Mouse (Mus musculus): ENCODE measurements around the gene Bri3bp.

Gene Bri3bp

DNA sequence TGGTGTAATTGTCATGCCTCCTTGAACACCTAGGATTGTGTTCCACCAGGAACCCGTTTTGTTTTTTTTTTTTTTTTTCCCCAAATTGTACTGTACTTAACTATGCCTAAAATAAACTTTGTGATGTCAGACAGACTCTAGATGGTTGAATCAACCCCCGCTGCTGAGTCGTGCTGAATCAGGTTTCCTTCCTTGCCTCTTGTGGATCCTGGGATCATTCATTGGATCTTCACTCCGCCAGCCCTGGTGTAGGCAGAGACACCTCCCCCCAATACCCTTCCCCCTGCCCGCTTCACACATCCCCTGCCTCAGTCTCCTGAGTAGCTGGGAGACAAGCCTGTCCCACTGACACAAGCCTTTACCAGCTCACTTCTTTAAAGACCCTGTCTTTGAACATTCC is 7.9 kb downstream of the Bri3bp start:
- DNase-seq (ENCODE audit: low spot score in 2 of 2) = peak in 1 of 2 experiments; percentile 55

DNA sequence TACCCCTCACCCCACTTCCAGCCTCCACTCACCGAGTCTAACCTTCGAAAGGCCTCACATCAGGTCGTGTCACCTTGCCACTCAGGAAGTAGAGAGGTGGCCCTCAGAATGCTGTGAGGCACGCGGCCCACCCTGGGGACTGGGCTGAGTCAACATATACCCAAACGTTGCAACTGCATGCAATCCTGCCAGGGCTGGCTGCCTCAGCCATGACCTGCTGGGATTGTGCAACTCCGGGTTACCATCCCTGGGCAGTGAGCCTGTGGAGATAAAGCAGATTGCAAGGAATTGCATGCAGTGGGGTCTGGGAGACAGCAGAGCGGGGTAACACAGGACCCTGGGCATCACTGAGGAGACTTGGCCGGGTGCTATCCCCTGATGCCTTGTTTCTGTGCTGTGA is 11.2 kb downstream of the Bri3bp start:
- DNase-seq (ENCODE audit: low spot score in 2 of 2) = no peak

DNA sequence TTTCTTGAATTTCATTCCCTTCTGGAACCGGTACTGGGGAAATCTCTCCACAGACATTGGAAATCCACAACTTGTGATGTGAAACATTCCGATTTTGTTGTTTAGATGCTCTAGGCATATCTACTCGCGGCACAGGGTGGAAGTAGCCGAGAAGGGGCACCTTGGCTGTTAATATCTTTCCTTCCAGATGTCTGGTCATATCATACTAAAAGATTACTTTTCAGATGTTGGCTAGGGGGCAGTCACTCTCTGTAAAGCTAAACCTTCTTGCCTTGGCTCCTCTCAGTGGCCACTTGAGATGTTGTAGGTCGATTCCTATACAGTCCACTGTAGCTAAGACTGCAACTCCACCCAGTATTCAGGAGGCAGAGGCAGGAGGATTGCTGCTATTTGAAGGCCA is 14.7 kb downstream of the Bri3bp start:
- no peak for DNase-seq (ENCODE audit: low spot score in 2 of 2)

DNA sequence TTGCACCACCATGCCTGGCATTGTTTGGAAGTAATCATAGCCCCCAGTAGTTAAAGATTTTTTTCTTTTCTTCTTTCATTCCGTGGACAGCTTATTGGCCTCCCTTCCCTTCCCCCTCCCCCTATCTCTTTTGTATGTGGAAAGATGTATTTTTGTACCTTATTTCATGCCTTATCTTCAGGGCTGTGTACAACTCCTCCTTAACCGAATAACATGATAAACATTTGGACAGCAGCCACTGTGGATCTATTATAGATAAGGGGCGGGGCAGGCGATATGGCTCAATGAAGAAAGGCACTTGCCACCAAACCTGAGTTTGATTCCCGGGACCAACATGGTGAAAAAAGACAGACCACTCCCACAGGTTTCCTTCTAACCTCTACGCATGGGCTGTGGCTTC is 16.2 kb downstream of the Bri3bp start:
- DNase-seq (ENCODE audit: low spot score in 2 of 2) = no peak

DNA sequence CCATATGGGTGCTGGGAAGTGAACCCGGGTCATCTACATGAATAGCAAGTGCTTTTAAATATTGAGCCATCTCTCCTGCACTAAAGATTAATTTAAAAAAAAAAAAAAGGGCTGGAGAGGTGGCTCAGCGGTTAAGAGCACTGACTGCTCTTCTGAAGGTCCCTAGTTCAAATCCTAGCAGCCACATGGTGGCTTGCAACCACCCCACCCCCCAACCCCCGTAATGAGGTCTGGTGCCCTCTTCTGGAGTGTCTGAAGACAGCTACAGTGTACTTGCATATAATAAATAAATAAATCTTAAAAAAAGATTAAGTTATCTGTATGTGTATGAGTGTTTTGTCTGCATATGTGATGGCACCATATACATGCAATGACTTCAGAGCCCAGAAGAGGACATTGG is 19.2 kb downstream of the Bri3bp start:
- no peak for DNase-seq (ENCODE audit: low spot score in 2 of 2)

DNA sequence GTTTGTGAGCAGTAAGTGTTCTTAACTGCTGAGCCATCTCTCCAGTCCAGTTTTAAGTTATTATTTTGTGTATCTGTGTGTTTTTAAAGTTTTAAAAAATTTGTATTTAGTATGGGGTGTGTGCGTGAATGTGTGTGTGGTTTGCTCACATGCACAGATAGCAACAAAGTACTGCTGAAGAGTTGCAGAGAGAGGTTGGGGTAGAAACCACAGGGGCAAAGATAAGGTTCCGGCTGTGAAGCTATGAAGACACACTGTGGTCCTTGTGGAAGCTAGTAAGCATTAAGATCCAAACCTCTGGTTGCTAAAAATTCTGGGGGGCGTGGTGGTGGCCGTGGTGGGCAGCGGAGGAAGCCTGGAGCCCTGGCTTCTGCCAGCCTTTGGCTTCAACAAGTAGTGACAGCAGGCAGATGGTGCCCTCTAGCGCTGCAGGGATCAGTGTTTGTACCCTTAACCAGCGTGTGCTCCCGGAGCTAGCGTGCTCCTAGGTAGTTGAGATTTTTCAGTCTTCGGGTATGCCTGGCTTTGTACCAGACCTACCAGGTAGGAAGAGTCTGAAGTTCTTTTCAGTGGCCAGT is 20.6 kb downstream of the Bri3bp start:
- DNase-seq (ENCODE audit: low spot score in 2 of 2) = peak in 1 of 2 experiments; percentile 45

DNA sequence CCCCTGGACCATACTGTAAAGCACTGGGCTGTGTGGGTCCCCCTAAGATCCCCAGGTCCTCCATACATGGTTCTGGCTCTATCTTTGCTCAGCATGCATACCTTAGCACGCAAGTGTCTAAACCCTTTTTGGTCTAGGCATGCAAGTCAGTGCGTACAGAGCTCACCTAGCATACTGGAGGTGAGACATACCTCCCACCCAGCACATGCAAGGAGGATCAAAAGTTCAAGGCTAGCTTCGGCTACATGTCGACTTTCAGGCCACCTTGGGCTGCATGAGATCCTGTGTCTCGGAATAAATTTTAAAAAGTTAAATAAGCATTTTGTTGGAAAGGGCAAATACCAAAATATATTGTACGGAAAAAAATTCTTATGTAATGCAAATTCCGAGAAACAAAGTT is 23.8 kb downstream of the Bri3bp start:
- no peak for DNase-seq (ENCODE audit: low spot score in 2 of 2)

DNA sequence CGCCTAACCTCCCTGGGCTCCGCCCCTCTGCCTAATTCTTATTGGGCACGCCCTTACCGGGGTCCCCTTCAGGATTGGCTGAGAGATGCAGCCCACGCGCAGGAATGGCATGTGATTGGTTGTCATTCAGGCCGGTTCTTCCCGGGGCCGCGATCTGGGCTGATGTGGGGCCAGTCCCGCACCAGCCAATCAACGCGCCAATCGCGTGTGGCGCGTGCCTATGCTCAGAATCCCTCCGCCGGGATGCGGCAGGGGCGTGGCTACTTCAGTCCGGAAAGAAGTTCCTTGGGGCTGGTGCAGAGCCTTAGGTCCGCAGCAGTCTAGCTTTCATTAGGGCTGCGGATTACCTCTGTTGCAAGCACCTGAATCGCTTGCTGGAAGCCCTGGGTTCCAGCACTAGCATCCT is 24.3 kb downstream of the Bri3bp start:
- DNase-seq (ENCODE audit: low spot score in 2 of 2) = peak; percentile 95 to 98

DNA sequence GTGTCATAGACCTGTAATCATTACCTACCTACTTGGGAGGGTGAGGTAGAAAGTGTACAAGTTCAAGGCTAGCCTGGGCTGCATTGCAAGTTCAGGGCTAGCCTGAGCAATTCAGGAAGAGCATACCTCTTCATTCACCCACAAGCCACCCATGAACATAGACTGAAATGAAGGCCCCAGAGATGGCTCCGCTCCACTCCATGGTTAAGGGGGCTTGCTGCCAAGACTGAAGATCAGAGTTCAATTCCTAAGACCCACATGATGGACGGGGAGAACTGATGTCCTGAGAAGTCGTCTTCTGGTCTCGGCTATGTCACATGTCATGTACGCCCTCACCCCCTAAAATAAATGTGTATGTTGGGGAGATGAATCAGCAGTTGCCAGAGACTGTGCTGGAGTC is 25.1 kb downstream of the Bri3bp start:
- DNase-seq (ENCODE audit: low spot score in 2 of 2) = no peak

DNA sequence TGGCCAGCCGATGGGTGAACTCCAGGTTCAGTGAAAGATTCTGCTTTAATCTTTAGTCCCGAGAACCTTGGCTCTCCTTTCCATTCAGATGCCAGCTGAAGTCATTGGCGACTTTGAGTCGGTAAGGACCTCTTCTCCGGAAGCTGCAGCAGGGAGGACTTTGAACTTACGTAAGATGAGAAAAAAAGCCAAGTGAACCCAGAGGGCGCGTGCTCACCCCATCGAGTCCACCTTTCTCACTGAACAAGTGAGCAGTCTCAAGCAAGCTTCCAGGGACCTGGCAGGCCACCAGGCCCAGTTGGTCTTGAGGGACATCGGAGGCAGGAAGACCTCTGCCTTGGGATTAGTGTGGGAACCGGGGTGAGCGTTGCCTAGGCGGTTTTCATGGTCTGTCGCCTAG is 25.9 kb downstream of the Bri3bp start:
- no peak for DNase-seq (ENCODE audit: low spot score in 2 of 2)

DNA sequence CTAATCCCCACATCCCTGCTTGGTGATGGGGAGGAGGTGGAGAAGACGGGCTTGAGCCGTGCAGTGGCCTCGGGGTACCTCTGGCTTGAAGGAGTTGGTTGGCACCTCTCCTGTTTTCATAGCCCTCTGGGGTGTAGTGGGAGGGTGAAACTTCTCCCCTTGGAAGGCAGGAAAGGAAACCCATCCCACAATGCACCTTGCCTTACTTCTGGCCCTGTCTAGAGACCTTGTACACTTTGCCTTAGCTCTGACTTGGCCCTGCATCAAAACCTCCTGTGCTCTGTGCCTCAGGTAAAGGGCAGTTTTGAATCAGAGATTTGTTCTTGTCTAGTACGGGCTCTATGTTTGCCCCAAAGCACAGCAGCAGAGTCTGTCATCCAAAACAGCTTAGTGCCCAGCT is 29.3 kb downstream of the Bri3bp start:
- DNase-seq (ENCODE audit: low spot score in 2 of 2) = no peak

DNA sequence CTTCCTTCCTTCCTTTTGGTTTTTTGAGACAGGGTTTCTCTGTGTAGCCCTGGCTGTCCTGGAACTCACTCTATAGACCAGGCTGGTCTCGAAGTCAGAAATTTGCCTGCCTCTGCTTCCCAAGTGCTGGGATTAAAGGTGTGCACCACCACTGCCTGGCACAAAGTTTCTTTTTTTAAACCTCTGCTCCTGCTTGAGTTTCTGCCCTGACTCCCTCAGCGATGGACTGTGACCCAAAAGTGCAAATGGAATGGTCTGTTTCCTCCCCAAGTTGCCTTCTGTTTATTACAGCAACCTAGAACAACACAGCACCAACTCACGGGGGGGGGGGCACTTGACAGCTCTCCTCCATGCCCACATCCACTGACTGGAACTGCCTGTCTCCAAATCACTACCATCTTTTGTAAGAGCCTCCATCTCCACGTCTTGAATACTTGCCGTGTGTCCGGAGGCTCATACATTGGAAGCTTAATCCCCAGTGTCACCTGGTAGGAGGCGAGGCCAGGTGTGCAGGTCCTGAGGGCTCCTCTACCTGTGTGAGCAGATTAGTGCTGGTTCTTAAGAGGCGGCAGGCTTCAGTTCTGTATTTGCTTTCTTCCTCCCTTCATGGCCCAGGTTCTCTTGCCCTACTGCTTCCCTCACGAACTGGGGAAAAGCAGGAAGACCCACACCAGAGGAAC is 31.6 kb downstream of the Bri3bp start:
- no peak for DNase-seq (ENCODE audit: low spot score in 2 of 2)

DNA sequence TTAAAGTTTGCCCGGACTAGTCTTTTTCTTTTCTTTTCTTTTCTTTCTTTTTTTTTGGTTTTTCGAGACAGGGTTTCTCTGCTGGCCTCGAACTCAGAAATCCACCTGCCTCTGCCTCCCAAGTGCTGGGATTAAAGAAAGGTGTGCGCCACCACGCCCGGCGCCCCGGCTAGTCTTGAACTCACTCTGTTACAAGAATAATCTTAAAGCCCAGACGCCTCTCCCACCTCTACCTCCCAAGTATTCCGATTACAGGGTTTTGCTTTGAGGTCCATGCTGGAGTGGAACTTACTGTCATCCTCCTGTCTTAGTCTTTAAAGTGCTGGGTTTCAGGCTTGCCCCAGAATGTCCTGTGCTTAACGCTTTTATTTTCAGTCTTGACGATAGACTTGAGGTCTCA is 33.7 kb downstream of the Bri3bp start:
- DNase-seq (ENCODE audit: low spot score in 2 of 2) = no peak

DNA sequence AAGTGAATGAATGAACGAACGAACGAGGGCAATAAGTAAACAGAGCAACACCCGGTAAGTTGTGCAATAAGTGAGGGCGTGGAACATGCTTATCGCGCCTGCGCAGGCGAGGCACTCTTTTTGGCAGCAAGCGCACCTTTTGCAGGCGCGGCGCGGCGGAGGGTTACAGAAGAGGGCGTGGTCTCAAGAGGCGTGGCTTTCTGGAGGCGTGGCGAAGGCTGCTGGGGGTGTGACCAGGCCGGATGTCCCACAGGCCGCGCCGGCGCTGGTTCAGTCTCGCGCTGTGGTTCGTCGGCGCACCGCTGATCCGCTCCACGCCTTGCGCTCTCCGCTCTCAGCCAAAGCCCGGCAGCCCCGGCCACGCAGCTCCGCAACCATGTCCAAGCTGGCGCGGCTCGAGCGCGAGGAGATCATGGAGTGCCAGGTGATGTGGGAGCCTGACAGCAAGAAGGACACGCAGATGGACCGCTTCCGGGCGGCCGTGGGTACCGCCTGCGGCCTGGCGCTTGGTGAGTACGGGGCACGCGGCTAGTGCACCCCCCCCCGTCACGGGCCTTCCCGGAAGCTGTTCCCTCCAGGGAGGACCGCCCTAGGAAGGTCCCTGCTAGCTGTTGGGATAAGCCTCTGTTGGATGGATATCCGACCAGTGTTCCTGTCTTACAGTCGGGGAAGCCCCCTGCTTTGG is 34.4 kb downstream of the Bri3bp start, which contains the start of gene Aacs:
Gene Aacs, plus strand, starts transcription at position 214 of the 685 bp plus-strand sequence.
- DNase-seq (ENCODE audit: low spot score in 2 of 2) = peak; percentile 97

DNA sequence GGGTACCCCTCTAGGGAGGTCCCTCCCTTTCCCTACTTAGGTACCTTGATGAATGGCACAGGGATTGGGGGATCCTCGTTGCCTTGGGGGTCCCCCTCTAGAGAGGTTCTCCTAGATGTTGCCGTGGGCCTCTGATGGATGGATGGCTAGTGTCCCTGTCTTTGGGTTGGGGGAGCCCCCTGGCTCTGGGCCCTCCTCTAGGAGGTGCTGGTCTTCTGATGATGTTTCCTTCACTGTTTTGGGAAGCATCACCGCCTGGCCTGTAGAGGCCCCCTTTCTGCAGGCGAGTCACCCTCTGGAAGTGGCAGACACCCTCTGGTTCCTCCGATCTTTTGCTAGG is 34.9 kb downstream of the Bri3bp start:
- DNase-seq (ENCODE audit: low spot score in 2 of 2) = peak; percentile 47 to 59

DNA sequence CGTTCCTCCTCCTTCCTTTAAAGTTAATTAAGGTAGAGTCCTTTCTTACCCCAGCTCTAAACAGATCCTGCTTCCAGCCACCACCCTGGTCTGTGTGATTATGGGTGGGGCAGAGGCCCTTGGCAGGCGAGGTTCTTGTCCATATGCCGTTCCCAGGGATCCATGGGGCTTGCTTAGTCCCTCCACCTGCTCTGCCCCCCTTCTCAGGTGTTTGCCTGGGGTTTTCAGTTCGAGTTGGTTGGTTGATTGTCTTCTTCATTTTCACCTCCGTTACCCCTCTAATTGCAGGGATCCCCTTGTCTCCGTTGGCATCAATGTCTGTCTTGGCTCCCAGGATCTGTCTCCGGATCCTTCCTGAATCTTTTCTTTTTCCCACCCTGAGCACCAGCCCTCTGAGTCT is 35.4 kb downstream of the Bri3bp start:
- no peak for DNase-seq (ENCODE audit: low spot score in 2 of 2)

DNA sequence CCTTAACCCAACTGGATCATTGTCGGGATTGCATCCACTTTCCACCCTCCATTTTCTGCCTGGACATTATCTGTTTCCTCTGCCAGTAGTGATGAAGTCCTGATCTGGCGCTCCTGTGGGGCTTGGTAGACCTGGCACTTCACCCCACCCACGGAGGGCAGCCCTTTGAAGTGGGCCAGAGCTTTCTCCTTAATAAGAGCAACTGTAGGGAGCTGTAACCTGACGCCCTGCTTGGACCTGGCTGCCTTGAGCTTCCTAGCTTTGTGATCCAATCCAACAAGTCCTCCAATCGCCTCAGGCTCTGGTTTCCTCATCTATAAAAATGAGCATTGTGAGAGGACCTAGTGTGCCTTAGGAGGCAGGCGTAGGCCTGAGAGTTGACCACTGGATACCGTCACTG is 36.2 kb downstream of the Bri3bp start:
- DNase-seq (ENCODE audit: low spot score in 2 of 2) = no peak

DNA sequence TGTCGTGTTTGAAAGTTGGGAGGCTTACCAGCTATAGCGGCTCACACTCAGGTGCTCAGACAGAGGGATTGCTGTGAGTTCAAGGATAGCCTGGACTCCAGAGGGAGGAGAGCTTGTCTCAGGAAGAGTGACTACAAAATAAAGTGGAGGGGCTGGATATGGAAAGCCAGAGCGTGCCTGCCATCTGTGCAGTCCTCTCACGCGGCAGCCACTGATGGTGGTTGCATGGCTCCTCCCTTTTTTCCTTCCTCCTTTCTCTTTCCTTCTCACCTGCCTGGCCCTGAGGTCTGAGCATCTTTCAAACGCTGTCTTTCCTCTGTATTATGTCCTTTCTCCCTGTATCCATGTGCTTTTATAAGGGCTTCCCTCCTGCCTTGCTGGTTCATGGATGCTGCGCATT is 36.7 kb downstream of the Bri3bp start:
- no peak for DNase-seq (ENCODE audit: low spot score in 2 of 2)

DNA sequence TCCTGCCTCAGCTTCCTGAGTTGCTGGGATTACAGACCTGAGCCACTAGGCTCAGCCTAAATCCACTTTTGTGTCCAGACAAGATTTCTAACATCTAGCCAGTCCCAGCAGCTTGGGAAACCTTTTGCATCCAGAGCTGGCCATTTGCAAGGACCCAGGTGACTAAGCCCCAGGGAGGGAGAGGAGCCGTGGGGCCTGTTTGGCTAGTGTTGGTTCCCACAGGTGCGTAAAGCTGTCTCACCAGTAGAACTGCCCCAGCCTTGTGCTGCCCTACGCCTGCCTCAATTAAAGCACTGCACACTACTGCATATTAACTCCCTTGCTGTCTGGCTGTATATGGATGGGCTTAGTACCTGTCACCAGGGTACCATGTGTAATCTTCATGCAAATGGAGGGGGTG is 38.0 kb downstream of the Bri3bp start:
- no peak for DNase-seq (ENCODE audit: low spot score in 2 of 2)

DNA sequence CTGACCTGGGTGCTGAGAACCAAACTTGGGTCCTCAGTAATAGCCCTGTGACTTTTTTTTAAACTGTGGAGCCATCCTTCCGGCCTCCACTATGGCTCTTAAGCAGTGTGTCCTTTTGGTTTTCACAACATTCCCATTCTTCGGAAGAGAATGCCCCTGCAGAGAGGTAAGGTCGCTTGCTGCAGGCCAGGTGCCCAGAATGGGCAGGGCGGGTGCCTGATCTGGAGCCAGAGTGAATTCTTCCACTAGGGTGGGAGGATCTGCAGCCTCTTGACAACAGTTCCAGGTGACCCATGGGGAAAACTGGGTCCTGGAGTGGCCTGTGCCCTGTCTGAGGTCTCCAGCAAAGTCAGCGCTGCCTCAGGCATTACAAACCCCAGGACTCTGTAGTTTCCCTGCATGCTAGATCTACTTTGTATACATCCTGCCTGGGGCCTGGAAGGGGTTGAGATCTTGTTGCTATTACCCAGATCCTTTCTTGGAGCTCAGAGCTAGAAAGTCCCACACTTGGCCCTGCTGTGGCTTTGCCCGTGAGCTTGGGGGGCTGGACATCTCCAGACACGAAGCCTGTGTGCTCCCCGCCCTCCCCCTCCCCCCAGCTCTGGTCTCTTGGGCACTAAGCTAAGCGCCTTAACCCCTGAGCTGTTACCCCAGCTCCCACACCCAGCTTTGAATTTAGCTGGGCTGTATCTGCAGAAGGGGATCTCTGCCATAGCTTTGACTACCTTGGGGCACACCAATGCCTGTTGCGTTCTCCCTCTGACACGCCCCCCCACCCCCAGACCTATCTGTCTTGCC is 39.3 kb downstream of the Bri3bp start:
- no peak for DNase-seq (ENCODE audit: low spot score in 2 of 2)

DNA sequence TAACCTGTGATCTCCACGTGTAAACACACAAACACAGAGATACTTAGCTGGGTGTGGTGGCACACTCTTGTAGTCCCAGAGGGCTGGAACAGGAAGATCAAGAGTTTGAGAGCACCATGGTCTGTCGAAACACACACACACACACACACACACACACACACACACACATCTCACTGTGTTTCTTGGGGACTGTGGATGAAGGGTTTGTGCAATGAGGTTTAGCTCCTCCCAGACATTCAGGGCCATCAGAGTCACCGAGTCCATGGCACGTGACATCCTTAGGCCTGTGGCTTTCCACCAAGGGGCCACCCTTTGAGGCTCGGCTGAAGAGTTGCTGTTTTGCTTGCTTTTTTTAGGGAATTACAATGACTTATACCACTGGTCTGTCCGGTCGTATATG is 41.1 kb downstream of the Bri3bp start:
- DNase-seq (ENCODE audit: low spot score in 2 of 2) = no peak

Measured in frontal cortex, postnatal 36 days (tissue).